Mouse (Mus musculus): ENCODE data around the gene Gm12248. TPM values are rescaled to one million over a fixed set of nuclear protein-coding genes. Genes with fewer than 3 reads are reported as not detected.

The Gm12248 gene
- not detected in 2 replicates for polyA plus RNA-seq (2015; fragmentation: Nextera tagmentation; extraction: Ambion mirVana)

- Histone ChIP-seq H3K9me3 (no peaks in the 10 kb centered on the region), H3K27ac (no peak within 1 kb of the TSS), H3K9ac (replicated peaks) (no peak within 1 kb of the TSS), H3K36me3 (no peaks in the 10 kb centered on the region), H3K27me3 (peaks cover 26% of the 10 kb centered on the region), H3K4me3 (replicated peaks) (no peak within 1 kb of the TSS), H3K4me2 (replicated peaks) (no peak within 1 kb of the TSS), H3K4me1 (replicated peaks) (peaks cover 6% of the 10 kb centered on the region)
- 19% methylated on average over 12 of the region's 12 CpGs for WGBS
- no peak for ATAC-seq
Observed at GRCm38 (mm10) chr11:58093021-58093528, at the start of gene Gm12248. TSS of gene Gm12248 (minus strand) at chr11:58093134.

- Histone ChIP-seq H3K9me3 (no peaks in the 10 kb centered on the region), H3K9ac (replicated peaks) (no peak overlapping the region), H3K4me1 (replicated peaks) (no peaks in the 10 kb centered on the region), H3K27me3 (no peaks in the 10 kb centered on the region), H3K36me3 (peaks cover 87% of the 10 kb centered on the region), H3K4me2 (replicated peaks) (no peak overlapping the region), H3K4me3 (replicated peaks) (no peak overlapping the region), H3K27ac (no peak overlapping the region)
- ATAC-seq, result no peak
- 88% methylated on average over 3 of the region's 3 CpGs for whole genome bisulfite sequencing
Observed at GRCm38 (mm10) chr11:58139466-58139865, 46.5 kb upstream of the Gm12248 start.

DNA sequence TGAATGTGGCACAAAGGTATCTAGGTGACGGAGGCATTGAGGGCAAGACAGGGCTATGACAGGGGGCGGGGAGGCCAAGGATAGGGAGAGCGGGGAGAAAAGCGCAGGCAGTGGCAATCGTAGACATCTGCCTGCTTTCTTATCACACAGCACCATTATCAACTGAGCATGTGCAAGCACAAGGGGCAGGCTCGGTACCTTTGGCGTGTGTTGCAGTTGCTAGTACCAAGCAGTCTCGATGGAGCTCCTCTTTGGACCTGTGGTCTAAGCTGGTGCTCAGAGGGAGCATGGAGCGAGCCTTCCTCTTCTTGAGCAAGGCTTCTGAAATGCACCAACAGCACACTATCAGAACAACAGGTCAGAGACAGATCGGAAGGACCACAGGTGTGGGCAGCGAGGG lies 45.9 kb upstream of the Gm12248 start:
- no peak overlapping the region for H3K27ac ChIP-seq

DNA sequence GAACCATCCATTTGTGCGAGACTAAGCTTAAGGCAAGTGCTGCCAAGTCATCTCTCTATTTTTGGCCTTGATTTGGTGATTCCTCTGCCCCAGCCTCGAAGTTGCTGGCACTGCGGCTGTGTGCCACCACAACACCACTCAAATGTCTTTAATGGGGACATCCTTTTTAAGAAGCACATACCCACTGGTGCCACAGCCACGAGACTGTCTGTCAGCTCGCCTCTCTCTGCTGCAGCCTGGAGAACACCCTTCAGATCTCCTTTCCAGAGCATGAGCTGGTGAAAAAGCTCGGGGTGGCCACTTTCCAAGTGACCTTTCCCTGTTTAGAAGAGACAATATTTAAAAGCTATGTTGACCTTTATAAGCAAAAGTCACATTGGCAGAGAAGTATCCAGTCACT lies 43.7 kb upstream of the Gm12248 start:
- Histone ChIP-seq H3K9me3 (no peaks in the 10 kb centered on the region), H3K9ac (replicated peaks) (no peak overlapping the region), H3K27ac (no peak overlapping the region), H3K4me3 (replicated peaks) (no peak overlapping the region), H3K36me3 (peaks cover 92% of the 10 kb centered on the region), H3K27me3 (no peaks in the 10 kb centered on the region), H3K4me2 (replicated peaks) (no peak overlapping the region), H3K4me1 (replicated peaks) (no peaks in the 10 kb centered on the region)
- no peak for ATAC-seq
- 95% methylated on average over 6 of the region's 6 CpGs for WGBS

More for the DNA sequence above, 45.9 kb upstream of the Gm12248 start:
- no peak overlapping the region for H3K4me3 ChIP-seq (replicated peaks)
- H3K36me3 ChIP-seq, result peaks cover 87% of the 10 kb centered on the region
- no peaks in the 10 kb centered on the region for H3K4me1 ChIP-seq (replicated peaks)
- no peaks in the 10 kb centered on the region for H3K27me3 ChIP-seq
- H3K4me2 ChIP-seq (replicated peaks), result no peak overlapping the region
- WGBS, result 76% methylated on average over 11 of the region's 11 CpGs
- H3K9me3 ChIP-seq, result no peaks in the 10 kb centered on the region
- ATAC-seq, result no peak
- no peak overlapping the region for H3K9ac ChIP-seq (replicated peaks)

DNA sequence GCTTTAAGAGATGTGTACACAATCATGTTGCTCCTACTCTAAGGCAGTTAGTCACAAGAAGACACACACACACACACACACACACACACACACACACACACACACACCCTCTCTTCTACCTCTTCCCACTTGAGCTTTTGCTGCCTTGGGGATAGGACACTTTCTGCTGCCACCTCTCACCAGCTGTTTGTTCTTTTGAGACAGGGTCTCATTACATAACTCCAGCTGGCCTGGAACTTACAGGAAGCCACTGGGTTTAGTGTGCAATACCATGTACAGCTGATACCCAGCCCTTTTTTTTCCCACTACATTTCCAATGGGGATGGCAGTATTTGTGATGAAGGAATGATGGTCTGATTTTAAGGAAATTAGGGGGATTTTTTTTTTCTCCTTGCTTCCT lies 42.4 kb upstream of the Gm12248 start:
- Histone ChIP-seq H3K36me3 (peaks cover 92% of the 10 kb centered on the region), H3K4me2 (replicated peaks) (no peak overlapping the region), H3K4me1 (replicated peaks) (no peaks in the 10 kb centered on the region), H3K9me3 (no peaks in the 10 kb centered on the region), H3K4me3 (replicated peaks) (no peak overlapping the region), H3K9ac (replicated peaks) (no peak overlapping the region), H3K27me3 (no peaks in the 10 kb centered on the region), H3K27ac (no peak overlapping the region)
- ATAC-seq, result no peak

- Histone ChIP-seq H3K27me3 (no peaks in the 10 kb centered on the region), H3K36me3 (peaks cover 92% of the 10 kb centered on the region), H3K9me3 (no peaks in the 10 kb centered on the region), H3K9ac (replicated peaks) (no peak overlapping the region), H3K27ac (no peak overlapping the region), H3K4me1 (replicated peaks) (no peaks in the 10 kb centered on the region), H3K4me2 (replicated peaks) (no peak overlapping the region), H3K4me3 (replicated peaks) (no peak overlapping the region)
- ATAC-seq, result no peak
Observed at GRCm38 (mm10) chr11:58134869-58135268, 41.9 kb upstream of the Gm12248 start.

GRCm38 (mm10) chr11:58132026-58132425 lies 39.1 kb upstream of the Gm12248 start:
- 96% methylated on average over 3 of the region's 3 CpGs for WGBS
- Histone ChIP-seq H3K27ac (no peak overlapping the region), H3K27me3 (no peaks in the 10 kb centered on the region), H3K36me3 (peaks cover 96% of the 10 kb centered on the region), H3K4me1 (replicated peaks) (no peaks in the 10 kb centered on the region), H3K9ac (replicated peaks) (no peak overlapping the region), H3K4me3 (replicated peaks) (no peak overlapping the region), H3K9me3 (no peaks in the 10 kb centered on the region), H3K4me2 (replicated peaks) (no peak overlapping the region)
- ATAC-seq, result no peak

DNA sequence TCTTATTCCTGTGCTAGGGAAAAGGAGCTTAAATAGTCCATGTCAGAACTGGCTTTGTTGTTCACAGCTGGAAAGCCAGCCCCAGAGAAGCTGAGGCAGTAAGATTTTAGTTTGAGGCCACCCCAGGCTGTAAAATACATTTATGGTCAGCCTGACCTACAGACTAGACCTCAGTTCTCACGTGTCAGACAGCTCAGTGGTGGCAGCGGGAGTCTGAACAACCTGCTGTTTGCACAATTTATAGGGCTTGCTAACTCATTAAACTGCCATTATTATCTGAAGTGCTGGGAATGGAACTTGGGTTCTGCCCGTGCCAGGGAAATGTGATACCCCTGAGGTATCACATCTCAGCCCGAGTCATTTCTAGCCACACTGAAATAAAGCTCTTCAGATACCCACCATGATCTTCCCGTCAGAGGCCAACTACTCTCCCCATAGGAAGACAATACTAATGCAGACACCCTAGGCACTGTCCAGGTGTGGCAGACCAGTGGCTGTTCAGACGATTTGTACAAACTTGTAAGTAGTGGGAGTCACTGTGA lies 36.4 kb upstream of the Gm12248 start:
- 89% methylated on average over 6 of the region's 6 CpGs for WGBS
- Histone ChIP-seq H3K9ac (replicated peaks) (no peak overlapping the region), H3K27ac (no peak overlapping the region), H3K4me3 (replicated peaks) (no peak overlapping the region), H3K27me3 (no peaks in the 10 kb centered on the region), H3K4me1 (replicated peaks) (peaks cover 3% of the 10 kb centered on the region; the same call in 1 of the 2 replicates), H3K36me3 (peaks cover 96% of the 10 kb centered on the region), H3K9me3 (no peaks in the 10 kb centered on the region), H3K4me2 (replicated peaks) (no peak overlapping the region)
- ATAC-seq, result no peak

- no peaks in the 10 kb centered on the region for H3K9me3 ChIP-seq
- H3K4me2 ChIP-seq (replicated peaks), result no peak overlapping the region
- H3K27me3 ChIP-seq, result no peaks in the 10 kb centered on the region
- WGBS, result 93% methylated on average over 2 of the region's 2 CpGs
- no peak for ATAC-seq
- no peak overlapping the region for H3K9ac ChIP-seq (replicated peaks)
- H3K27ac ChIP-seq, result no peak overlapping the region
- H3K4me1 ChIP-seq (replicated peaks), result peaks cover 3% of the 10 kb centered on the region; the same call in 1 of the 2 replicates
- no peak overlapping the region for H3K4me3 ChIP-seq (replicated peaks)
- peaks cover 99% of the 10 kb centered on the region for H3K36me3 ChIP-seq
Observed at GRCm38 (mm10) chr11:58127544-58127943, 34.6 kb upstream of the Gm12248 start.

DNA sequence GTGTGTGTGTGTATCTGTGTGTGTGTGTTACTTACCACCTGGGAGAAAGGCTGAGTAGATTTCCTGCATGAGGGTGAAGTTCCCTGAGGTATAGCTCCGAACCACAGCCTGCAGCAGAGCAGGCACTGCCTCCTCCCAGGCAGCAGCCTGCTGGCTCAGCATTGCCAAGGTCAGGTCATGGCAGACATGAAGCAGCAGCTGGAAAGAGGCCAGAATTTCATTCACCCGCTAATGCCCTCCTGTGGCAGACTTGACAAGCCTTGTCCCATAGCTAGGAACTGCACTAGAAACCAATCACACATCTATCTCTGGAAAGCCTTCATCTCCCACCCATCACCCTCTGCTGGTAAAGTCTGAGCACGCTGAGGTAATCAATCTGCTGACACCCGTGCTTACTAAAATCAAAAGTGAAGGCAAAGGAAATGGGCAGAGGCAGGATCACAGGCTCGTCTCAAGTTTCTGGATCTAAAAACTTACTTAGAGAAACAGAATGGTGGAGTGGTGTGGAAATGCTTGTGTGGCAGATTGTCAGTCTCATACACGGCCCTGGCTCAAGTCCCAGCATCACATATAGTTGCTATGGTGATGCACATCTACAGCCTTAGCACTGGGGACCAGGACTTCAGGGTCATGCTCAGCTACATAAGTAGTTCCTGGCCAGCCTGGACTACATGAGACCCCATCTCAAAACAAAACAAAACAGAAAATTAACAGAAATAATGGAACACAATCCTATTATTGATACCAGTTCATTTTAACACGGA lies 33.6 kb upstream of the Gm12248 start:
- H3K36me3 ChIP-seq, result peaks cover 94% of the 10 kb centered on the region
- H3K9me3 ChIP-seq, result no peaks in the 10 kb centered on the region
- no peak for ATAC-seq
- peaks cover 3% of the 10 kb centered on the region; the same call in 1 of the 2 replicates for H3K4me1 ChIP-seq (replicated peaks)
- 83% methylated on average over 7 of the region's 7 CpGs for WGBS
- no peak overlapping the region for H3K4me3 ChIP-seq (replicated peaks)
- H3K4me2 ChIP-seq (replicated peaks), result no peak overlapping the region
- no peaks in the 10 kb centered on the region for H3K27me3 ChIP-seq
- H3K27ac ChIP-seq, result no peak overlapping the region
- H3K9ac ChIP-seq (replicated peaks), result 0 out of 2 replicates have a peak overlapping the region, but pooled peaks have one; percentile 2

- H3K27ac ChIP-seq, result no peak overlapping the region
- no peaks in the 10 kb centered on the region for H3K9me3 ChIP-seq
- no peak overlapping the region for H3K4me3 ChIP-seq (replicated peaks)
- H3K36me3 ChIP-seq, result peaks cover 94% of the 10 kb centered on the region
- ATAC-seq, result no peak
- H3K27me3 ChIP-seq, result no peaks in the 10 kb centered on the region
- no peak overlapping the region for H3K4me2 ChIP-seq (replicated peaks)
- no peak overlapping the region for H3K9ac ChIP-seq (replicated peaks)
- peaks cover 3% of the 10 kb centered on the region; the same call in 1 of the 2 replicates for H3K4me1 ChIP-seq (replicated peaks)
- WGBS, result 85% methylated on average over 11 of the region's 11 CpGs
Observed at GRCm38 (mm10) chr11:58125021-58125420, 32.1 kb upstream of the Gm12248 start.

DNA sequence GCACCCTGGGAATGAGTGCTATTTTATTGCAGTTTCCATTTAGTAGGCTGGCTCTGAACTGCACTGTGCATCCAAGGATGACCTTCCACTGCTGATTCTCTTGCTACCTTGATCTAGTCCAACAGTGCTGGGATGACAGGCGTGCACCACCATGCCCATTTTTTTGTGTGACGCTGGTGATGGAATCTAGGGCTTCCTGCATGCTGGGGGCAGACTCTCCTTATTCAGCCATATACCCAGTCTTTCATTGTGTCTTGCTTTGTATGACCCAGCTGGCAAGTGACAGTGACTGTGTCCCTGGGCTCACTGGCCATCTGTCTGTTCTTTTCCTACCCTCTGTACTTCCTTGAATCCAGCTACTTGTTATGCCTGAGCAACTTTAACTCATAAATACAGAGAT lies 30.8 kb upstream of the Gm12248 start:
- WGBS, result 92% methylated on average over 2 of the region's 2 CpGs
- Histone ChIP-seq H3K27ac (no peak overlapping the region), H3K36me3 (peaks cover 91% of the 10 kb centered on the region), H3K4me2 (replicated peaks) (no peak overlapping the region), H3K9ac (replicated peaks) (no peak overlapping the region), H3K4me1 (replicated peaks) (peaks cover 3% of the 10 kb centered on the region; the same call in 1 of the 2 replicates), H3K27me3 (no peaks in the 10 kb centered on the region), H3K9me3 (no peaks in the 10 kb centered on the region), H3K4me3 (replicated peaks) (no peak overlapping the region)
- ATAC-seq, result no peak

Measured in midbrain, embryonic 13.5 days (tissue).